Mouse (Mus musculus): Measurements from ENCODE around the gene Tfg. TPM values are rescaled to one million over a fixed set of nuclear protein-coding genes. Genes with fewer than 3 reads are reported as not detected.

The Tfg gene
- total and polyA plus RNA-seq, 3 experiments = 50.9 to 113 TPM; not detected in 1

DNA sequence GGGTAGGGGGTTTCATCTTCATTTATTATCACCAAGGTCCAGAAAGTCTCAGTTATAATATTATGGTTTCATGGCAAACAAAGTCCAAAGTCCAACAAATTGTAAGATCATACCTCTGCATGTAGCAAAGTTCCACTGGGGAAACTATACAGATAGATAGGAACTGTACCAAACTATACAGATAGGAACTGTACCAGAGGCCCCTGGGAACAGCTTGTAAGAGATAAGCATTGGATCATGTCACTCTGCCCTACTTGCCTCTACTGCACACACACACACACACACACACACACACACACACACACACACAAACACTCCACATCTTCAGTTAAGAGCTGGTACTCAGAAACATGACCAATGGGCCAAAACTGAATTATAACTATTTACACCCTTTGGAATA, 1.8 kb upstream of the Tfg start (continued):
- TF ChIP-seq SIN3A (IDR thresholded peaks at IDR 0.05; ENCODE audit: low read length) = peak; percentile 51

- Histone ChIP-seq H3K27ac (ENCODE audit: control insufficient read depth, low read depth, low read length) (peak overlapping the region; percentile 81), H3K27me3 (ENCODE audit: control insufficient read depth in 1 of 2, insufficient read depth in 2 of 2, low read length in 2 of 2) (no peaks in the 10 kb centered on the region), H3K9me3 (replicated peaks; ENCODE audit: insufficient read depth, low read length) (no peaks in the 10 kb centered on the region), H3K4me3 (ENCODE audit: control insufficient read depth in 1 of 2, insufficient read depth in 1 of 2, low read depth in 2 of 2, low read length in 2 of 2) (peak overlapping the region; percentile 95), H3K79me2 (ENCODE audit: control insufficient read depth, insufficient read depth, low read length, poor library complexity) (peaks cover 29% of the 10 kb centered on the region), H3K4me1 (ENCODE audit: control insufficient read depth in 1 of 2, insufficient read depth in 2 of 2, low read length in 2 of 2) (peaks cover 8 to 16% of the 10 kb centered on the region in 2 experiments), H3K36me3 (ENCODE audit: control insufficient read depth in 1 of 2, insufficient read depth in 2 of 2, low read length in 2 of 2) (peaks cover 11 to 29% of the 10 kb centered on the region in 2 experiments), H3K9ac (ENCODE audit: control insufficient read depth, low read depth, low read length, poor library complexity, severe bottlenecking) (peak overlapping the region; percentile 96)
- DNase-seq (ENCODE audit: low read depth, low spot score) = peak; percentile 68
- TF ChIP-seq UBTF (IDR thresholded peaks at IDR 0.05; ENCODE audit: borderline replicate concordance, insufficient read depth, low read depth, low read length) (no peak), ZKSCAN1 (IDR thresholded peaks at IDR 0.05; ENCODE audit: low read depth, low read length) (no peak), RAD21 (IDR thresholded peaks at IDR 0.05; ENCODE audit: low read depth, low read length) (no peak), NELFE (IDR thresholded peaks at IDR 0.05; ENCODE audit: low read depth, low read length) (no peak), MAX (IDR thresholded peaks at IDR 0.05; ENCODE audit: low read length) (no peak), EP300 (IDR thresholded peaks at IDR 0.05; ENCODE audit: low read depth in 1 of 2, low read length in 2 of 2) (0 out of 4 replicates have a peak, but pooled peaks of 1 of the 2 experiments have one; percentile 2), RCOR1 (IDR thresholded peaks at IDR 0.05; ENCODE audit: low read depth, low read length) (no peak), BHLHE40 (IDR thresholded peaks at IDR 0.05; ENCODE audit: borderline replicate concordance, low read depth, low read length) (0 out of 2 replicates have a peak, but pooled peaks have one; percentile 16), TAL1 (IDR thresholded peaks at IDR 0.05; ENCODE audit: low read length) (no peak), JUND (IDR thresholded peaks at IDR 0.05; ENCODE audit: low read depth, low read length) (no peak), GATA1 (IDR thresholded peaks at IDR 0.05; ENCODE audit: low read depth, low read length) (0 out of 2 replicates have a peak, but pooled peaks have one; percentile 10), CHD1 (IDR thresholded peaks at IDR 0.05; ENCODE audit: low read depth, low read length) (0 out of 2 replicates have a peak, but pooled peaks have one; percentile 29)
Observed at GRCm38 (mm10) chr16:56716557-56717179, 582 bp downstream of the Tfg start.

DNA sequence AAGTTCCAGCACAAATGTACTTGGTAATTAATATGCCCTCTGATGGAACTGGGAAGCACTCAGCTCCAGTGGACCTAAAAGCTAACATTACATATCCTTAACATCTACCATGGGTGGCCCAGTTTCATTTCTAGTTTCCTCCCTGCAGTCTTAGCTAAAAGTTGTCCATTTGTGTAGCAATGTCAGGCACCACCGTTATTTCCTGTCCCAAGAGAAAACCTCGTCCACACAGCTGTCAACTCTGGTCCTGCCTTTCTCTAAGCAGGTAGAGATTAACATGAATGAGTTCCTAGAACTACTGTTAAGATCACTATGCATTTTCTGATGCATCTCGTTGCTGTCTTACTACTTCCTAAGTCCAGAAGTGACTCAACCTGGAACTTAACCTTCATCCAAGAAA, 1.6 kb downstream of the Tfg start:
- H3K36me3 ChIP-seq (ENCODE audit: control insufficient read depth in 1 of 2, insufficient read depth in 2 of 2, low read length in 2 of 2) = peaks cover 11 to 32% of the 10 kb centered on the region in 2 experiments
- peaks cover 29% of the 10 kb centered on the region for H3K79me2 ChIP-seq (ENCODE audit: control insufficient read depth, insufficient read depth, low read length, poor library complexity)
- peak overlapping the region; percentile 95 for H3K4me3 ChIP-seq (ENCODE audit: control insufficient read depth in 1 of 2, insufficient read depth in 1 of 2, low read depth in 2 of 2, low read length in 2 of 2)
- H3K27me3 ChIP-seq (ENCODE audit: control insufficient read depth in 1 of 2, insufficient read depth in 2 of 2, low read length in 2 of 2) = no peaks in the 10 kb centered on the region
- H3K9me3 ChIP-seq (replicated peaks; ENCODE audit: insufficient read depth, low read length) = no peaks in the 10 kb centered on the region
- peak overlapping the region; percentile 96 for H3K9ac ChIP-seq (ENCODE audit: control insufficient read depth, low read depth, low read length, poor library complexity, severe bottlenecking)
- no peak overlapping the region for H3K27ac ChIP-seq (ENCODE audit: control insufficient read depth, low read depth, low read length)
- peak; percentile 23 for DNase-seq (ENCODE audit: low read depth, low spot score)
- no peak for TF ChIP-seq GATA1 (IDR thresholded peaks at IDR 0.05; ENCODE audit: low read depth, low read length)
- 0 out of 2 replicates have a peak, but pooled peaks have one; percentile 9 for TF ChIP-seq MAZ (IDR thresholded peaks at IDR 0.05; ENCODE audit: low read depth, low read length)
- H3K4me1 ChIP-seq (ENCODE audit: control insufficient read depth in 1 of 2, insufficient read depth in 2 of 2, low read length in 2 of 2) = peaks cover 8 to 16% of the 10 kb centered on the region in 2 experiments
